Mouse (Mus musculus) brown adipose tissue, adult 24 weeks (tissue): ENCODE results near the gene Osbpl9. TPM values are rescaled to one million over a fixed set of nuclear protein-coding genes. Genes with fewer than 3 reads are reported as not detected.

ENCODE experiments used
- H3K27ac ChIP-seq: fragments of 200-500 bp; replicated peaks from 2 replicates; pipeline ENCODE4 v1.5.1; 2012; ENCODE audit warnings: low read depth, mild to moderate bottlenecking, low read length
- H3K4me1 ChIP-seq: fragments of 200-500 bp; 2 replicates; pipeline ENCODE4 v1.6.1; 2012; ENCODE audit warnings: low read length, mixed read lengths; ENCODE audit not compliant: control insufficient read depth, insufficient read depth, insufficient read length
- H3K4me3 ChIP-seq: fragments of 200-500 bp; 2 replicates; pipeline ENCODE4 v1.5.1; 2012; ENCODE audit warnings: low read depth, mild to moderate bottlenecking, low read length, moderate library complexity; ENCODE audit not compliant: insufficient read depth
- polyA plus RNA-seq: library from polyadenylated mRNA; stranded (reverse); fragments of >200 nt; gene quantifications from 2 replicates; pipeline ENCODE4 v1.2.4, GENCODE M21; 2012; ENCODE audit not compliant: missing spikeins, insufficient read depth, insufficient read length

The Osbpl9 gene
- polyA plus RNA-seq, 1 experiment = 120 TPM

GRCm38 (mm10) chr4:109110978-109111377 is 91.1 kb downstream of the Osbpl9 start:
- Histone ChIP-seq H3K4me3 (no peak overlapping the region), H3K27ac (no peak overlapping the region), H3K4me1 (peaks cover 39% of the 10 kb centered on the region)

- H3K27ac ChIP-seq = no peak overlapping the region
- H3K4me3 ChIP-seq = no peak overlapping the region
- H3K4me1 ChIP-seq = peaks cover 34% of the 10 kb centered on the region
Measured at GRCm38 (mm10) chr4:109109686-109110085, 92.4 kb downstream of the Osbpl9 start.

GRCm38 (mm10) chr4:109109012-109109411 is 93.1 kb downstream of the Osbpl9 start:
- Histone ChIP-seq H3K27ac (peak overlapping the region; percentile 63; the same call in 1 of the 2 replicates), H3K4me1 (peaks cover 29% of the 10 kb centered on the region), H3K4me3 (no peak overlapping the region)

DNA sequence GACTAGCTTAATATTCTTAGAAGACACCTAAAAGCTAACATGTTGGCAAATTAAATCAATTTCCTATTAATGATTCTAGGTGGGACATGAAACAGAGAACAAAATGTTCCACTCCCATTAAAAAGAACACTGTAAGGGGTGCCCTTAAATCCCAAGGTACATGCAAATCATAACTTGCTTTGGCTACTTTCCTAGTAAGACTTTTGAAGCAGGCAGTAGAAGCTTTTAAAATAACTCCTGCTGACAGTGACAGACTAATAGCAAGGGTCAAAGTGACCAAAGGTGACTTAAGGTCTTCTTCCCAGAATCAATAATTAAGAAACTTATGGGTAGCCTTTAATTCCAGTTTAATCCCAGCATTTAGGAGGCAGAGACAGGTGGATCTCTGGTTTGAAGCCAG is 95.5 kb downstream of the Osbpl9 start:
- peaks cover 18% of the 10 kb centered on the region for H3K4me1 ChIP-seq
- H3K4me3 ChIP-seq = no peak overlapping the region
- peak overlapping the region; percentile 100 for H3K27ac ChIP-seq

DNA sequence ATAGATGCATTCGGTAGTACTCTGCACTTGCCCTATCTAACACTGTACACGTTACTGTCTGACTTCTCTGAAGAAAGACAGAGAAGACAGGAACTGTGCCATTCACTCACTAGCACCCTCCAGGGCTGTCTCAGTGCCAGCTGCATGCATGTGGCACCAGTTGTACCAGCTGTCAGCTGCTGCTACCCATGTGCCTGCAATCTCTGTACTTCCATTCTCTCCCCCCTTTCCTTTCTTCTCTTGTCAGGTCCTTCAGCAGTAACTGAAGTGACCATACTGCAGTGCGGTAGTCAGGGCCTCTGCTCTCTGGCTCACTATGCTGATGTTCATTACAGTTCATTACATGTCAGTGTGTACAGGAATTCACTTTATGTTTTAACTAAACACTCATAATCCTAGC is 96.0 kb downstream of the Osbpl9 start:
- Histone ChIP-seq H3K27ac (peak overlapping the region; percentile 88; the same call in 1 of the 2 replicates), H3K4me3 (no peak overlapping the region), H3K4me1 (peaks cover 15% of the 10 kb centered on the region)

DNA sequence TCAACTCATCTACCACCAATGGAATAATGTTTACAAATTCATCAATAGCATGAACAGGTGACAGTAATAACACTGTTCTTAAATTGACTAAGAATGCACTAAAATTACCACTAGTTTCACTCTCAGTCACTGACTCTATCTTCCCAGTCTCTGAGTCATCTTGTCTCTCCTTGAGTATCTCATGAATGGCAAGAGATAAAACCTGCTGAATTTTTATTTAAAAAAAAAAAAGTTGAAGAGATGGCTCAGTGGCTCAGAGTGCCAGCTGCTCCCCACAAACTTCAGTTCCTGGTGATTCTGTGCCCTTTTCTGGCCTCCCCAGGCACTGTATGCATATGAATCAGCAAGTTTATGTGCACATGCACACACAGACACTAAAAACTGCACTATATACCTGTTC is 96.8 kb downstream of the Osbpl9 start:
- peaks cover 15% of the 10 kb centered on the region for H3K4me1 ChIP-seq
- H3K27ac ChIP-seq = no peak overlapping the region
- H3K4me3 ChIP-seq = no peak overlapping the region

DNA sequence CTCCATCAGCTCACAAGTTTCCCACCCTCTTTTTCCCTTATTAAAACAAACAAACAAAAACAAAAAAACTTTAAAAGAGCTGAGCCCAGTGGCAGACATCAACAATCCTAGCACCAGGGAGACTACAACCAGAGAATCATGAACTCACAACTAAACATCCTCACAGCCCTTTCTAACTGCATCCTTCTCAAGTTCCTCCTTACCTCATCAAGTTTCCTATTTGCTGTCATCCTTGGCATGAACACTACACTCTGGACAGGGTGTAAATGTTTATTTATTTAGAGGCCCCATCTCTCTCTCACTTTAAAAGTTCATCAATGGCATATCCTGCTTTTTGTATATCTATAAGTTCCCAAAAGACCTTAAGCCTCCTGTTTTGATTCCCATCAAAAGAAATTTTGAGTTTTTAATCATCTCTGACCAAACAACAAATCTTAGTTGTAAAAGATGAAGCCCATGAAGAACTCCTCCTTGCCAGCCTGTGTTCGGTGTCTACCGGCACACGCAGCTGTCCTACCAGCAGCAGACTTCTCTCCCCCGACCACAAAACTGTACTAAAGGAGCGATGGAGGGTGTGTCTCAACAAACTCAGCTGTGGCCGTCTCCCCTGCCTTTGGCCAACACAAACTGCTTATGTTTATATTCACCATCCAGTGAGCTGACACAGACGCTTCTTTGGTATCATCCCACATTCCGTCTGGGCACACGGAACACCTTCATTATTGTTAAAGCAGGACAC is 98.8 kb downstream of the Osbpl9 start:
- Histone ChIP-seq H3K4me1 (peaks cover 12% of the 10 kb centered on the region), H3K4me3 (no peak overlapping the region), H3K27ac (no peak overlapping the region)

GRCm38 (mm10) chr4:109102574-109102973 is 99.5 kb downstream of the Osbpl9 start:
- no peak overlapping the region for H3K27ac ChIP-seq
- H3K4me3 ChIP-seq = no peak overlapping the region
- peaks cover 12% of the 10 kb centered on the region for H3K4me1 ChIP-seq

DNA sequence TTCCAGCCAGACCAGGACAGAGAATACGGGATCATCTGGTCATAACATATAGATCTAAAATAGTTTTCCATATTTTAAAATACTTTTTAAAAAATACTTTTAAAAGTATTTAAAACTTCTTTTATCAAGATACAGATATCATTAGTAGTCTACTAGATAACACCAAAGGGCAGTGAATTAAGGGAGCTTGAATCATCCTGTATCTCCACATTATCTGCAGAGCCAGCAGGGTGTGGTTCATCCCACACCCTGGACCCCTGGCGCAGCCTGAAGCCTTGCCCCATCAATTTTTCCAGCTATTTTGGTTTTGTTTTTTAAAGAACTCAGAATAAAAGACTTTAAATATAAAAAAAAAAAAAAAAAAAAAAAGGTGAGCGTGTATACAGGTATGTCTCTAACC is 103.2 kb downstream of the Osbpl9 start:
- Histone ChIP-seq H3K4me3 (no peak overlapping the region), H3K4me1 (peaks cover 2% of the 10 kb centered on the region; the same call in 1 of the 2 replicates), H3K27ac (no peak overlapping the region)

DNA sequence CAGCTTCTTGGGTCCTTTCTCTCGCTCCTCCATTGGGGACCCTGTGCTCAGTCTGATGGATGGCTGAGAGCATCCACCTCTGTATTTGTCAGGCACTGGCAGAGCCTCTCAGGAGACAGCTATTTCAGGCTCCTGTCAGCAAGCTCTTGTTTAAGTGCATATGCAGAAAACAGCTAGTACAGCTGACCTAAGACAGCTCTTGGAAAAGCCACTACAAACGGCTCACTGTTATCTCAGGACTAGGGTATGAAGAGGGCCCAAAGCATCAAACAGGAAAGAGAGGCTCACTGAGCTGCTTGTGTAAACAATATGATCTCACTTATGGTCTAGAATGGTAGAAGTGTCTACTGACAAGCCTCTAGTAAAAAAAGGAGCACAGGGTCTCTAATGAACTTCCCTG is 107.8 kb downstream of the Osbpl9 start:
- Histone ChIP-seq H3K4me1 (peaks cover 2% of the 10 kb centered on the region), H3K27ac (no peak overlapping the region; the same call in 1 of the 2 replicates), H3K4me3 (no peak overlapping the region)

GRCm38 (mm10) chr4:109092344-109092743 is 109.7 kb downstream of the Osbpl9 start:
- Histone ChIP-seq H3K4me3 (no peak overlapping the region), H3K27ac (no peak overlapping the region), H3K4me1 (peaks cover 2% of the 10 kb centered on the region)

GRCm38 (mm10) chr4:109091241-109091777 is 110.8 kb downstream of the Osbpl9 start:
- no peak overlapping the region for H3K27ac ChIP-seq
- no peak overlapping the region for H3K4me3 ChIP-seq

GRCm38 (mm10) chr4:109089999-109090398 is 112.1 kb downstream of the Osbpl9 start:
- Histone ChIP-seq H3K27ac (no peak overlapping the region), H3K4me1 (peaks cover 2% of the 10 kb centered on the region), H3K4me3 (no peak overlapping the region)

More at GRCm38 (mm10) chr4:109091241-109091777, 110.8 kb downstream of the Osbpl9 start:
- peaks cover 2% of the 10 kb centered on the region for H3K4me1 ChIP-seq

GRCm38 (mm10) chr4:109089171-109089570 is 112.9 kb downstream of the Osbpl9 start:
- H3K4me1 ChIP-seq = peaks cover 2% of the 10 kb centered on the region; the same call in 1 of the 2 replicates
- no peak overlapping the region for H3K27ac ChIP-seq
- H3K4me3 ChIP-seq = no peak overlapping the region

DNA sequence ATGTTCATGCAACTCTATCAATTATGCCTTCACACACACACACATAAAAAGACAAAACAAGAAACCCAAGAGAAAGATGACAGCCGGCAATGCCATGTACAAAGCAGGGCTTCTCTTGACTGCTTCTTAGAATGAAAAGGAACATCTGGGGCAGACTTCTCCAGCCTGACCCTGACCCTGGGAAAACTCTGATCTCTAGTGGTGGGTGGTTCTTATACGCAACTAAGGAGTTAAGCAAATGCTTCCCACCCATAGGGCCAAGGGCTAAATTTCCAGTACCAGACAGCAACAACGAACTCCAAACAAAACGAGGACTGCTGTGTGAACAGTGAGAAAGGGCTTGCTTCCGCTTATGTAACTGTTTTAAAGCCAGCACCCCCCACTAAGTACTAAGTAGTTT is 122.0 kb downstream of the Osbpl9 start:
- H3K4me3 ChIP-seq = no peak overlapping the region
- H3K4me1 ChIP-seq = no peaks in the 10 kb centered on the region
- H3K27ac ChIP-seq = no peak overlapping the region

DNA sequence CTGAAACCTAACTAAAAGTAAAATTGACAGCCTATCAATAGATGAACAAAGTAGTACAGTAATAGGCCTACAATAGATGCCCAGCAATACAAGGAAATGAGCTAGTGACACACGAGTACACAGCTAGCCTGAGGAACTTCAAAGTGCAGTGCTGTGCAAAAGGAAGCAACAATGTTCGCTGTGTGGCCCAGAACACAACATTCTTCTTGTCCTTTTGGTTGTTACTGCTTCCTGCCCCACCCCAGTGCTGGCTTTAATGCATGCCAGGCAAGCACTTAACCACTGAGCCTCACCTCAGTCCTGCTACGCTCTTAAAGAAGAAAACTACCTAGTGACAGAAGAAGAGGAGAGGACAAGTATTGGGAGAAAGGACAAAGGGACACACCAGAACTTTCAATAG is 122.4 kb downstream of the Osbpl9 start:
- no peak overlapping the region for H3K27ac ChIP-seq
- H3K4me1 ChIP-seq = no peaks in the 10 kb centered on the region
- H3K4me3 ChIP-seq = no peak overlapping the region
